Mouse (Mus musculus) ES-Bruce4 (cell line): ENCODE measurements around the gene Nr2c2.

Source experiments
- CTCF ChIP-seq: IDR thresholded peaks from one replicate; pipeline ENCODE4 v1.8.1; 2011; ENCODE audit warnings: low read depth, low read length
- EP300 ChIP-seq: IDR thresholded peaks from 2 replicates; pipeline ENCODE4 v1.6.1; 2011; ENCODE audit warnings: low read depth, low read length; ENCODE audit not compliant: insufficient read depth

DNA sequence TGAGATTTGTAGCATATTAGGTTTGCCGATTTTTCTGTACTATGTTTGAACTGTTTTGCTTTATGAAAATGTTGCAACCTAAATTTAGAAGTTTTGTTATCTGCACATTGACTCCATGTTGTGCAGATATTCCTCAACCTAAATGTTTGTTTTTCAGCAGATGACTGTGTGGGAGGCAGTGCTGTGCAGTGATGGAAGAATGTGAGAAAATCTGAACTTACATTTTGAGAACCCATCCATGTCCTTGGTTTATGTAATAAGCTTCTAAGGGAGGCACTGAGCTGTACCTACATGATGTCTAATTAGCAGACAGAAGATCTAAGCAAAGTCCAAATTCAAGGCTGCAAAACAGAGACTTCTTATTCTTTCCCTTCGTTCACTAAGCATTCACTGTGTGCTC lies 42.4 kb downstream of the Nr2c2 start:
- TF ChIP-seq EP300 (no peak), CTCF (no peak)
